Mouse (Mus musculus) midbrain, embryonic 11.5 days (tissue): ENCODE measurements around the gene Zbtb20. TPM values are rescaled to one million over a fixed set of nuclear protein-coding genes. Genes with fewer than 3 reads are reported as not detected.

ENCODE experiments used
- ATAC-seq: fragments of 200-750 bp; cut with Nextera tagmentation; 2 replicates; pipeline ENCODE4 v1.8.0; 2017; ENCODE audit warnings: moderate TSS enrichment, moderate library complexity; ENCODE audit not compliant: low FRiP score
- DNase-seq: peaks from one replicate; pipeline ENCODE4 v3.0.0; 2015; ENCODE audit warnings: low spot score; ENCODE audit errors: missing footprints
- H3K27ac ChIP-seq: fragments of 300-500 bp; sonication (generic); 2 replicates; pipeline ENCODE4 v1.5.1; 2014; ENCODE audit warnings: low read depth, low read length
- H3K27me3 ChIP-seq: fragments of 300-500 bp; sonication (generic); 2 replicates; pipeline ENCODE4 v1.6.1; 2014; ENCODE audit warnings: mild to moderate bottlenecking, low read length, moderate library complexity, mixed read lengths; ENCODE audit not compliant: control insufficient read depth, insufficient read depth
- H3K36me3 ChIP-seq: fragments of 300-500 bp; sonication (generic); 2 replicates; pipeline ENCODE4 v1.6.1; 2014; ENCODE audit warnings: mild to moderate bottlenecking, low read length, moderate library complexity, mixed read lengths; ENCODE audit not compliant: control insufficient read depth, insufficient read depth
- H3K4me1 ChIP-seq: fragments of 300-500 bp; sonication (generic); 2 replicates; pipeline ENCODE4 v1.6.1; 2014; ENCODE audit warnings: low read length; ENCODE audit not compliant: control insufficient read depth, insufficient read depth
- H3K4me2 ChIP-seq: fragments of 300-500 bp; sonication (generic); 2 replicates; pipeline ENCODE4 v1.6.1; 2014; ENCODE audit warnings: mild to moderate bottlenecking, moderate library complexity
- H3K4me3 ChIP-seq: fragments of 300-500 bp; sonication (generic); 2 replicates; pipeline ENCODE4 v1.5.1; 2014; ENCODE audit warnings: low read depth, low read length
- H3K9ac ChIP-seq: fragments of 300-500 bp; sonication (generic); 2 replicates; pipeline ENCODE4 v1.6.1; 2014; ENCODE audit warnings: low read length
- H3K9me3 ChIP-seq: fragments of 300-500 bp; sonication (generic); 2 replicates; pipeline ENCODE4 v1.6.1; 2016; ENCODE audit warnings: low read length; ENCODE audit not compliant: control insufficient read depth
- WGBS: fragments of 180-500 bp; shearing (Covaris S2); extraction: QIAGEN DNeasy Blood & Tissue Kit; methylation state at CpG from one replicate; pipeline ENCODE4 v1.1.7; 2014; 5-methylcytosine and 5-hydroxymethylcytosine counted together
- polyA plus RNA-seq: library from polyadenylated mRNA; unstranded; fragments of >200 nt; fragmentation: Nextera tagmentation; extraction: Ambion mirVana; gene quantifications from 2 replicates; pipeline ENCODE4 v1.2.1, GENCODE M21; 2014

The Zbtb20 gene
- polyA plus RNA-seq, 1 experiment from 2014 or later: 45.6 TPM

- Histone ChIP-seq H3K4me2 (no peak overlapping the region), H3K4me1 (0 out of 2 replicates have a peak, but pooled peaks cover 2% of the 10 kb centered on the region), H3K9me3 (no peaks in the 10 kb centered on the region), H3K4me3 (no peak overlapping the region), H3K27ac (no peak overlapping the region), H3K27me3 (no peaks in the 10 kb centered on the region), H3K36me3 (no peaks in the 10 kb centered on the region), H3K9ac (no peak overlapping the region)
- WGBS: 88% methylated on average over 3 of the region's 3 CpGs
- ATAC-seq: no peak
- no peak for DNase-seq
Measured at GRCm38 (mm10) chr16:43405089-43405488, 529.4 kb downstream of the Zbtb20 start.

- Histone ChIP-seq H3K4me1 (0 out of 2 replicates have a peak, but pooled peaks cover 2% of the 10 kb centered on the region), H3K9ac (no peak overlapping the region), H3K36me3 (no peaks in the 10 kb centered on the region), H3K9me3 (no peaks in the 10 kb centered on the region), H3K4me3 (no peak overlapping the region), H3K4me2 (no peak overlapping the region), H3K27me3 (no peaks in the 10 kb centered on the region), H3K27ac (no peak overlapping the region)
- WGBS: 75% methylated on average over 2 of the region's 2 CpGs
- no peak for ATAC-seq
- DNase-seq: no peak
Measured at GRCm38 (mm10) chr16:43407594-43408142, 532.0 kb downstream of the Zbtb20 start.

GRCm38 (mm10) chr16:43408622-43409021 is 532.9 kb downstream of the Zbtb20 start:
- Histone ChIP-seq H3K9me3 (no peaks in the 10 kb centered on the region), H3K4me2 (no peak overlapping the region), H3K36me3 (no peaks in the 10 kb centered on the region), H3K4me1 (0 out of 2 replicates have a peak, but pooled peaks cover 2% of the 10 kb centered on the region), H3K9ac (no peak overlapping the region), H3K27me3 (no peaks in the 10 kb centered on the region), H3K27ac (no peak overlapping the region), H3K4me3 (no peak overlapping the region)
- no peak for DNase-seq
- WGBS: 87% methylated on average over 5 of the region's 5 CpGs
- no peak for ATAC-seq

GRCm38 (mm10) chr16:43409108-43409909 is 533.6 kb downstream of the Zbtb20 start:
- H3K4me1 ChIP-seq: 0 out of 2 replicates have a peak, but pooled peaks cover 2% of the 10 kb centered on the region
- H3K4me3 ChIP-seq: no peak overlapping the region
- H3K27me3 ChIP-seq: no peaks in the 10 kb centered on the region
- 76% methylated on average over 4 of the region's 4 CpGs for WGBS
- DNase-seq (no peak), ATAC-seq (no peak)
- H3K27ac ChIP-seq: no peak overlapping the region
- H3K36me3 ChIP-seq: no peaks in the 10 kb centered on the region
- no peaks in the 10 kb centered on the region for H3K9me3 ChIP-seq
- H3K9ac ChIP-seq: no peak overlapping the region
- no peak overlapping the region for H3K4me2 ChIP-seq

- DNase-seq (no peak), ATAC-seq (no peak)
- no peaks in the 10 kb centered on the region for H3K27me3 ChIP-seq
- H3K36me3 ChIP-seq: no peaks in the 10 kb centered on the region
- H3K4me3 ChIP-seq: no peak overlapping the region
- 91% methylated on average over 12 of the region's 12 CpGs for WGBS
- no peak overlapping the region for H3K27ac ChIP-seq
- no peaks in the 10 kb centered on the region for H3K9me3 ChIP-seq
- no peak overlapping the region for H3K9ac ChIP-seq
- 0 out of 2 replicates have a peak, but pooled peaks cover 2% of the 10 kb centered on the region for H3K4me1 ChIP-seq
- no peak overlapping the region for H3K4me2 ChIP-seq
Measured at GRCm38 (mm10) chr16:43409910-43410612, 534.4 kb downstream of the Zbtb20 start.

- H3K27ac ChIP-seq: no peak overlapping the region
- WGBS: 94% methylated on average over 7 of the region's 7 CpGs
- H3K9me3 ChIP-seq: no peaks in the 10 kb centered on the region
Measured at GRCm38 (mm10) chr16:43410613-43410974, 534.9 kb downstream of the Zbtb20 start.

GRCm38 (mm10) chr16:43415864-43416263 is 540.2 kb downstream of the Zbtb20 start:
- no peak overlapping the region for H3K27ac ChIP-seq
- ATAC-seq (no peak), DNase-seq (no peak)
- WGBS: 80% methylated on average over 4 of the region's 4 CpGs
- no peak overlapping the region for H3K4me2 ChIP-seq
- H3K9ac ChIP-seq: no peak overlapping the region
- H3K9me3 ChIP-seq: no peaks in the 10 kb centered on the region
- H3K36me3 ChIP-seq: no peaks in the 10 kb centered on the region
- H3K27me3 ChIP-seq: no peaks in the 10 kb centered on the region
- H3K4me3 ChIP-seq: no peak overlapping the region
- no peaks in the 10 kb centered on the region for H3K4me1 ChIP-seq

More at GRCm38 (mm10) chr16:43410613-43410974, 534.9 kb downstream of the Zbtb20 start:
- H3K36me3 ChIP-seq: no peaks in the 10 kb centered on the region
- no peaks in the 10 kb centered on the region for H3K27me3 ChIP-seq
- ATAC-seq: no peak
- no peak overlapping the region for H3K9ac ChIP-seq
- DNase-seq: no peak
- H3K4me3 ChIP-seq: no peak overlapping the region
- H3K4me2 ChIP-seq: no peak overlapping the region
- 0 out of 2 replicates have a peak, but pooled peaks cover 2% of the 10 kb centered on the region for H3K4me1 ChIP-seq

- 77% methylated on average over 2 of the region's 2 CpGs for WGBS
- Histone ChIP-seq H3K36me3 (no peaks in the 10 kb centered on the region), H3K4me1 (no peaks in the 10 kb centered on the region), H3K27me3 (no peaks in the 10 kb centered on the region), H3K4me2 (no peak overlapping the region), H3K27ac (no peak overlapping the region), H3K9me3 (no peaks in the 10 kb centered on the region), H3K4me3 (no peak overlapping the region), H3K9ac (no peak overlapping the region)
- ATAC-seq: no peak
- peak; percentile 65 for DNase-seq
Measured at GRCm38 (mm10) chr16:43419923-43420322, 544.2 kb downstream of the Zbtb20 start.

- H3K4me1 ChIP-seq: no peaks in the 10 kb centered on the region
- no peak overlapping the region for H3K27ac ChIP-seq
- H3K4me3 ChIP-seq: no peak overlapping the region
- no peak overlapping the region for H3K9ac ChIP-seq
- WGBS: 86% methylated on average over 2 of the region's 2 CpGs
- no peaks in the 10 kb centered on the region for H3K27me3 ChIP-seq
- H3K9me3 ChIP-seq: no peaks in the 10 kb centered on the region
- H3K36me3 ChIP-seq: no peaks in the 10 kb centered on the region
- no peak overlapping the region for H3K4me2 ChIP-seq
- ATAC-seq (no peak), DNase-seq (no peak)
Measured at GRCm38 (mm10) chr16:43428955-43429354, 553.3 kb downstream of the Zbtb20 start.
